Comparison of ENCODE assay signal across 20 mouse cellular contexts in the genomic region with DNA sequence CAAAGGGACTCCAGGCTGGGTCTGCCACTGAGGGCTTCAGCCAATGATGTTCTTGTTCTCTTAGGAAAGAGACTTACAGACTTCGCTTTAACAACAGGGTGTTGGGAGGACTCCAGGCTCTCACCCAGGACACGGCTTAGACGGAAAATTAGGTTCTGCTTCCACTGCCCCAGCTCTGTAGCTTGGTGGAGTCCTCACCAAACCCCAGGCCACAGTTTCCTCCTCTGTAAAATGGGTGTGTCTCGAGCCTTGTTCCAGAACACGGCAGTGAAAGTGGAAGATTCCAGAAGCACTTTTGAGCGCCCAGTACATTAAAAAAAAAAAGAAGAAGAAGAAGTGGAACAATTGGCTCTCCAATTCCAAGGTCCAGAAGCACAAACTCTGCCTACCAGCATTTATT. TPM values are rescaled to one million over a fixed set of nuclear protein-coding genes. Genes with fewer than 3 reads are reported as not detected.
A peak's percentile ranks its signal among the peaks of the same experiment; 100 is the strongest.
DNase-seq lines count a peak whose midpoint lies in the region; ATAC-seq and TF ChIP-seq lines count a peak whose summit lies in the region.
"Had no signal": no experiment of that assay in that cellular context is flagged by ENCODE, and none has a peak within 500 bp of the region (broad histone marks: within the 10 kb centered on the region; RNA-seq: fewer than 3 reads in every experiment).

No protein-coding gene starts in this region.

- no peak for TF ChIP-seq POLR2A in CH12.LX (IDR thresholded peaks at IDR 0.05; ENCODE audit: low read depth, low read length)

- peaks cover 26 to 75% of the 10 kb centered on the region in 2 experiments for H3K4me1 ChIP-seq in CH12.LX (ENCODE audit: control insufficient read depth in 1 of 2, insufficient read depth in 2 of 2)
- H3K4me1 ChIP-seq in stomach, postnatal 0 days (replicated peaks; ENCODE audit: control insufficient read depth, insufficient read depth) = no peaks in the 10 kb centered on the region

- no peak for ATAC-seq in stomach, postnatal 0 days (ENCODE audit: low FRiP score, low TSS enrichment)
- ATAC-seq: forebrain, embryonic 16.5 days had no signal

- H3K36me3 ChIP-seq in CH12.LX (replicated peaks in 1 of 2; ENCODE audit: control insufficient read depth in 1 of 2, insufficient read depth in 1 of 2, low read length in 1 of 2) = no peaks in the 10 kb centered on the region
- H3K36me3 ChIP-seq in stomach, postnatal 0 days (ENCODE audit: control insufficient read depth, insufficient read depth, low read length) = no peaks in the 10 kb centered on the region
- H3K36me3 ChIP-seq: embryonic facial prominence, embryonic 12.5 days; forebrain, embryonic 12.5 days; heart, embryonic 15.5 days; hindbrain, embryonic 13.5 days had no signal

- 64% methylated on average over 6 of the region's 6 CpGs for WGBS in stomach, postnatal 0 days

- H3K4me2 ChIP-seq in CH12.LX (ENCODE audit: insufficient read depth, low read depth, poor library complexity, severe bottlenecking) = no peak overlapping the region
- H3K4me2 ChIP-seq in stomach, postnatal 0 days (replicated peaks; ENCODE audit: low read depth) = no peak overlapping the region
- H3K4me2 ChIP-seq: embryonic facial prominence, embryonic 12.5 days; forebrain, embryonic 12.5 days; heart, embryonic 11.5 days; heart, embryonic 15.5 days; hindbrain, embryonic 13.5 days had no signal

- no peaks in the 10 kb centered on the region for H3K9me3 ChIP-seq in CH12.LX (replicated peaks; ENCODE audit: low read length)
- no peaks in the 10 kb centered on the region for H3K9me3 ChIP-seq in stomach, postnatal 0 days (ENCODE audit: control insufficient read depth, low read length)
- H3K9me3 ChIP-seq: embryonic facial prominence, embryonic 12.5 days; forebrain, embryonic 12.5 days; heart, embryonic 15.5 days; hindbrain, embryonic 13.5 days had no signal

- dilution Hi-C loops in CH12.LX (cut with MboI; ENCODE audit: extremely low pct_ligation_motif_present, extremely low pct_unique_long_range_greater_than_20kb, low sequenced_read_pairs) = no loop called here

- no peaks in the 10 kb centered on the region for H3K79me2 ChIP-seq in CH12.LX (replicated peaks; ENCODE audit: control insufficient read depth, extremely low read depth, insufficient read depth, poor library complexity, severe bottlenecking)

- no peak for TF ChIP-seq EP300 in CH12.LX (IDR thresholded peaks at IDR 0.05; ENCODE audit: low read length)
- no peak for TF ChIP-seq EP300 in stomach, postnatal 0 days (optimal IDR thresholded peaks at IDR 0.05)

- no peak overlapping the region for H3K4me3 ChIP-seq in CH12.LX (replicated peaks in 1 of 3; ENCODE audit: low read depth in 2 of 3, low read length in 2 of 3, poor library complexity in 1 of 3)
- no peak overlapping the region for H3K4me3 ChIP-seq in stomach, postnatal 0 days (ENCODE audit: low read depth, low read length)
- H3K4me3 ChIP-seq: embryonic facial prominence, embryonic 12.5 days; forebrain, embryonic 12.5 days; heart, embryonic 15.5 days; hindbrain, embryonic 13.5 days had no signal

- H3K9ac ChIP-seq in CH12.LX (ENCODE audit: insufficient read depth, low read depth) = no peak overlapping the region
- no peak overlapping the region for H3K9ac ChIP-seq in stomach, postnatal 0 days (ENCODE audit: low read length)
- H3K9ac ChIP-seq: embryonic facial prominence, embryonic 12.5 days; forebrain, embryonic 12.5 days; heart, embryonic 15.5 days; hindbrain, embryonic 13.5 days had no signal

- in situ Hi-C loops in CH12.LX (cut with MboI; ENCODE audit: low pct_ligation_motif_present, low pct_unique_long_range_greater_than_20kb, low sequenced_read_pairs) = no loop called here

- no peak for TF ChIP-seq RAD21 in CH12.LX (IDR thresholded peaks at IDR 0.05; ENCODE audit: low read depth, low read length)

- H3K27ac ChIP-seq in CH12.LX (ENCODE audit: insufficient read depth, low read depth) = no peak overlapping the region
- peak overlapping the region; percentile 79 for H3K27ac ChIP-seq in stomach, postnatal 0 days (replicated peaks)
- H3K27ac ChIP-seq: embryonic facial prominence, embryonic 12.5 days; forebrain, embryonic 12.5 days; heart, embryonic 15.5 days; hindbrain, embryonic 13.5 days had no signal

- peak; percentile 28 for DNase-seq in lung, postnatal 36 days
- DNase-seq in lung, postnatal 25 days (ENCODE audit: low spot score) = no peak
- DNase-seq in CH12.LX (ENCODE audit: extremely low read depth) (peak; percentile 43), liver (no peak)
- DNase-seq in skeletal muscle tissue, adult 2 months (ENCODE audit: low read depth, low spot score) = peak; percentile 16
- DNase-seq in stomach, postnatal 0 days (ENCODE audit: low spot score) = no peak
- no peak for DNase-seq in heart, adult 9 months (ENCODE audit: low spot score in 2 of 2)
- DNase-seq: adrenal gland, adult 8-10 months; adrenal gland, postnatal 36 days; cerebellum, adult 8-10 months; cerebellum, postnatal 14 days; embryo, embryonic 11 days; gastrocnemius, postnatal 10 days; heart, postnatal 14 days had no signal

- no peak for TF ChIP-seq CTCF in CH12.LX (conservative IDR thresholded peaks at IDR 0.05 in 1 of 2, IDR thresholded peaks at IDR 0.05 in 1 of 2; ENCODE audit: low read depth in 2 of 2, low read length in 2 of 2)
- no peak for TF ChIP-seq CTCF in stomach, postnatal 0 days (IDR thresholded peaks at IDR 0.05; ENCODE audit: low read depth)

- no peaks in the 10 kb centered on the region for H3K27me3 ChIP-seq in CH12.LX (replicated peaks)
- no peaks in the 10 kb centered on the region for H3K27me3 ChIP-seq in stomach, postnatal 0 days (ENCODE audit: control insufficient read depth, insufficient read depth, low read length)
- H3K27me3 ChIP-seq: embryonic facial prominence, embryonic 12.5 days; forebrain, embryonic 12.5 days; heart, embryonic 15.5 days; hindbrain, embryonic 13.5 days had no signal

TF ChIP-seq in CH12.LX, 34 proteins besides CTCF, POLR2A, EP300 and RAD21:
- TF ChIP-seq ZNF384 (IDR thresholded peaks at IDR 0.05; ENCODE audit: low read depth, low read length) (no peak), RCOR1 (conservative IDR thresholded peaks at IDR 0.05; ENCODE audit: low read depth, low read length) (no peak), MEF2A (IDR thresholded peaks at IDR 0.05; ENCODE audit: borderline replicate concordance, low read depth, low read length) (no peak), MAZ (IDR thresholded peaks at IDR 0.05; ENCODE audit: low read depth, low read length) (no peak), KAT2A (IDR thresholded peaks at IDR 0.05; ENCODE audit: insufficient replicate concordance, low read length) (no peak), CHD2 (IDR thresholded peaks at IDR 0.05; ENCODE audit: low read length) (no peak), SMC3 (IDR thresholded peaks at IDR 0.05; ENCODE audit: low read depth, low read length) (no peak), POLR2AphosphoS2 (IDR thresholded peaks at IDR 0.05; ENCODE audit: low read depth, low read length) (no peak), GABPA (IDR thresholded peaks at IDR 0.05; ENCODE audit: insufficient replicate concordance, low read depth, low read length) (no peak), MYC (IDR thresholded peaks at IDR 0.05; ENCODE audit: low read depth, low read length) (no peak), MAX (IDR thresholded peaks at IDR 0.05; ENCODE audit: low read length) (no peak), USF1 (IDR thresholded peaks at IDR 0.05; ENCODE audit: low read depth, low read length) (no peak), ZKSCAN1 (IDR thresholded peaks at IDR 0.05; ENCODE audit: borderline replicate concordance, low read depth, low read length) (no peak), MXI1 (IDR thresholded peaks at IDR 0.05; ENCODE audit: low read depth, low read length) (no peak), JUND (conservative IDR thresholded peaks at IDR 0.05; ENCODE audit: low read depth, low read length) (no peak), ETS1 (conservative IDR thresholded peaks at IDR 0.05; ENCODE audit: low read depth, low read length) (no peak), PAX5 (IDR thresholded peaks at IDR 0.05; ENCODE audit: low read length) (no peak), E2F4 (IDR thresholded peaks at IDR 0.05; ENCODE audit: insufficient replicate concordance, low read depth, low read length) (no peak)

RNA-seq across cellular contexts. Expression of gene Nectin1, which starts 28.7 kb away (rescaled TPM):
- total RNA-seq in CH12.LX (2012; rRNA removed) (1.6 and 1.9 TPM in 2 replicates), CH12.LX (2014; rRNA removed) (0.09 and 0.26 TPM in 2 replicates)
- polyA plus RNA-seq in CH12.LX (2012; ENCODE audit: insufficient read length, low read depth) = 1.4 and 1.8 TPM in 2 replicates
- 5.9 and 6.7 TPM in 2 replicates for polyA plus RNA-seq in stomach, postnatal 0 days (2015; fragmentation: Nextera tagmentation; extraction: Ambion mirVana)

Comparison
In these comparisons a context has a peak if more than half of its experiments do, and no peak if none do; other contexts are left out.
1. DNase-seq: peak in lung, postnatal 36 days (single experiment), CH12.LX (single experiment) and skeletal muscle tissue, adult 2 months (single experiment); none in lung, postnatal 25 days (single experiment), stomach, postnatal 0 days (single experiment), heart, adult 9 months (0 of 2) and liver (single experiment).